18 mouse cellular contexts compared by ENCODE assay signal in genomic region chr9:101099445-101099844, GRCm38 (mm10). TPM values are rescaled to one million over a fixed set of nuclear protein-coding genes. Genes with fewer than 3 reads are reported as not detected.
A peak's percentile ranks its signal among the peaks of the same experiment; 100 is the strongest.
DNase-seq lines count a peak whose midpoint lies in the region; ATAC-seq and TF ChIP-seq lines count a peak whose summit lies in the region.
"Had no signal": no experiment of that assay in that cellular context is flagged by ENCODE, and none has a peak within 500 bp of the region (broad histone marks: within the 10 kb centered on the region; RNA-seq: fewer than 3 reads in every experiment).

No protein-coding gene starts in this region.

- TF ChIP-seq EP300 in lung, postnatal 0 days (IDR thresholded peaks at IDR 0.05) = no peak

- H3K4me3 ChIP-seq in heart, embryonic 13.5 days = no peak overlapping the region
- H3K4me3 ChIP-seq in lung, postnatal 0 days (ENCODE audit: low read depth, low read length) = no peak overlapping the region
- H3K4me3 ChIP-seq: forebrain, embryonic 13.5 days; hindbrain, embryonic 10.5 days; neural tube, embryonic 12.5 days had no signal

- no peak for DNase-seq in heart, postnatal 4 days
- DNase-seq in lung, postnatal 0 days (ENCODE audit: low spot score) = no peak
- DNase-seq in lung, postnatal 4 days = no peak
- peak; percentile 41 for DNase-seq in induced T-regulatory cell, adult 2 months (ENCODE audit: low read depth)
- peak; percentile 20 for DNase-seq in splenic B cell, adult 2 months (ENCODE audit: low read depth, low spot score)
- DNase-seq in thymus, adult 18-20 months = no peak
- DNase-seq in Muller cell, postnatal 12 days (ENCODE audit: inconsistent ontology term) = no peak
- DNase-seq: adrenal gland, adult 2 months; cerebellum, adult 2 months; kidney, adult 18-20 months; kidney, postnatal 25 days; right cerebral cortex, postnatal 4 days; thymus, postnatal 25 days had no signal

- peaks cover 18% of the 10 kb centered on the region for H3K4me1 ChIP-seq in heart, embryonic 13.5 days
- peaks cover 2% of the 10 kb centered on the region; the same call in 1 of the 2 replicates for H3K4me1 ChIP-seq in lung, postnatal 0 days (ENCODE audit: insufficient read depth, low read depth, low read length)
- H3K4me1 ChIP-seq: forebrain, embryonic 13.5 days; hindbrain, embryonic 10.5 days; neural tube, embryonic 12.5 days had no signal

- ATAC-seq in heart, embryonic 13.5 days (ENCODE audit: extremely low read depth, insufficient number of reproducible peaks, low FRiP score, low TSS enrichment) = no peak
- peak; percentile 48 for ATAC-seq in lung, postnatal 0 days
- ATAC-seq: forebrain, embryonic 13.5 days had no signal

- 0 out of 2 replicates have a peak overlapping the region, but pooled peaks have one; percentile 5 for H3K4me2 ChIP-seq in heart, embryonic 13.5 days
- H3K4me2 ChIP-seq in lung, postnatal 0 days (replicated peaks; ENCODE audit: low read depth, low read length) = no peak overlapping the region
- H3K4me2 ChIP-seq: forebrain, embryonic 13.5 days; liver, embryonic 11.5 days; neural tube, embryonic 12.5 days had no signal

- 0 out of 2 replicates have a peak overlapping the region, but pooled peaks have one; percentile 19 for H3K9ac ChIP-seq in heart, embryonic 13.5 days
- no peak overlapping the region for H3K9ac ChIP-seq in lung, postnatal 0 days (replicated peaks; ENCODE audit: low read depth)
- H3K9ac ChIP-seq: forebrain, embryonic 13.5 days; neural tube, embryonic 12.5 days had no signal

- whole genome bisulfite sequencing in heart, embryonic 13.5 days = 78% methylated on average over 6 of the region's 6 CpGs
- WGBS in lung, postnatal 0 days = 57% methylated on average over 6 of the region's 6 CpGs

- H3K27ac ChIP-seq in heart, embryonic 13.5 days (replicated peaks) = no peak overlapping the region
- H3K27ac ChIP-seq in lung, postnatal 0 days (ENCODE audit: low read length) = no peak overlapping the region
- H3K27ac ChIP-seq: forebrain, embryonic 13.5 days; hindbrain, embryonic 10.5 days; neural tube, embryonic 12.5 days had no signal

- H3K27me3 ChIP-seq in heart, embryonic 13.5 days (replicated peaks) = no peaks in the 10 kb centered on the region
- H3K27me3 ChIP-seq in lung, postnatal 0 days (replicated peaks; ENCODE audit: insufficient read depth, low read length) = no peaks in the 10 kb centered on the region
- no peaks in the 10 kb centered on the region for H3K27me3 ChIP-seq in splenic B cell, adult 2 months (ENCODE audit: control insufficient read depth, insufficient read depth, low read length, poor library complexity, severe bottlenecking)
- H3K27me3 ChIP-seq: forebrain, embryonic 13.5 days; neural tube, embryonic 12.5 days had no signal

- TF ChIP-seq CTCF in lung, postnatal 0 days (IDR thresholded peaks at IDR 0.05) = no peak

- H3K9me3 ChIP-seq in heart, embryonic 13.5 days = peaks cover 5% of the 10 kb centered on the region; the same call in 1 of the 2 replicates
- H3K9me3 ChIP-seq in lung, postnatal 0 days (ENCODE audit: low read length) = no peaks in the 10 kb centered on the region

- H3K36me3 ChIP-seq in heart, embryonic 13.5 days = peaks cover 40% of the 10 kb centered on the region
- H3K36me3 ChIP-seq in lung, postnatal 0 days (ENCODE audit: insufficient read depth, low read length) = no peaks in the 10 kb centered on the region
- peaks cover 6% of the 10 kb centered on the region; the same call in 1 of the 2 replicates for H3K36me3 ChIP-seq in splenic B cell, adult 2 months (ENCODE audit: control insufficient read depth, insufficient read depth, low read length, poor library complexity, severe bottlenecking)

RNA-seq across cellular contexts. Expression of gene Msl2, which starts 25.5 kb away (rescaled TPM):
- 2.6 and 2.8 TPM in 2 replicates for polyA plus RNA-seq in heart, embryonic 13.5 days (2015; fragmentation: Nextera tagmentation; extraction: Ambion mirVana)
- total RNA-seq in heart, postnatal 4 days (2021) = 10 to 100 TPM; 38.4 to 41.7 TPM
- polyA plus RNA-seq in lung, postnatal 0 days (2015; fragmentation: Nextera tagmentation; extraction: Ambion mirVana) = 5.0 and 5.8 TPM in 2 replicates

Comparison
In these comparisons a context has a peak if more than half of its experiments do, and no peak if none do; other contexts are left out.
1. DNase-seq: peak in induced T-regulatory cell, adult 2 months (single experiment) and splenic B cell, adult 2 months (single experiment); none in heart, postnatal 4 days (single experiment), lung, postnatal 0 days (single experiment), lung, postnatal 4 days (0 of 2), thymus, adult 18-20 months (0 of 2) and Muller cell, postnatal 12 days (single experiment).